Mouse (Mus musculus): Measurements from ENCODE around the gene Slit3.

Gene Slit3

DNA sequence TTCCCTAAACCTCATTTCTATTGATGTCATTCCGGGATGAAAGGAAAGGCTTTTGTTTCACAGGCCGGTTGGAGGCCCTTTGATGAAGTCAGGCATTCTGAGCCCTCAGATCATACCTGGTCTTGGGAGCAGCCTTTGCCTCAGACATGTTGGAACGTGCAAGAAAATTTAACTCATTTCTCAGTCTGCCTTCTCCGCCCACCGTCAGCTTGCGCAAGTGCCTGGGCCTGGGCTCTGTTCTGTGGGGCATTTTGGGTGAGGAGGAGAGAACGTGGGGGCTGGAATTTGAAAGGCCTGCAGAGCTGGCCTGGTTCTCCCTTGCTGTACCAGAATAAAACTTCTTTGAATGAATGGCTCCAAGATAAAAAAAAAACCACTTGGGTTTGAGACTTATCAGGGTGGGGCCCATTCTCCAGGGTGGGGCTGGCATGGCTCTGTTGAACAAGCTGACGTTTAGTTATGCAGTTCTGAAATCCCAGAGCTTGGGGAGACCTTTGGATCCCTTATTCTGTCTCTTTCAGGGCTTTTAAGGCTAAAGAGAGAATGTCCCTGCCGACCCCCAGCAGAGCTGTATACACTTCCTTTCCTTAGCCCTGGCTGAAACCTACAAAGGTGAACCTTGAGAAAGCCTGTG lies 294.9 kb downstream of the Slit3 start:
- no peak for DNase-seq

DNA sequence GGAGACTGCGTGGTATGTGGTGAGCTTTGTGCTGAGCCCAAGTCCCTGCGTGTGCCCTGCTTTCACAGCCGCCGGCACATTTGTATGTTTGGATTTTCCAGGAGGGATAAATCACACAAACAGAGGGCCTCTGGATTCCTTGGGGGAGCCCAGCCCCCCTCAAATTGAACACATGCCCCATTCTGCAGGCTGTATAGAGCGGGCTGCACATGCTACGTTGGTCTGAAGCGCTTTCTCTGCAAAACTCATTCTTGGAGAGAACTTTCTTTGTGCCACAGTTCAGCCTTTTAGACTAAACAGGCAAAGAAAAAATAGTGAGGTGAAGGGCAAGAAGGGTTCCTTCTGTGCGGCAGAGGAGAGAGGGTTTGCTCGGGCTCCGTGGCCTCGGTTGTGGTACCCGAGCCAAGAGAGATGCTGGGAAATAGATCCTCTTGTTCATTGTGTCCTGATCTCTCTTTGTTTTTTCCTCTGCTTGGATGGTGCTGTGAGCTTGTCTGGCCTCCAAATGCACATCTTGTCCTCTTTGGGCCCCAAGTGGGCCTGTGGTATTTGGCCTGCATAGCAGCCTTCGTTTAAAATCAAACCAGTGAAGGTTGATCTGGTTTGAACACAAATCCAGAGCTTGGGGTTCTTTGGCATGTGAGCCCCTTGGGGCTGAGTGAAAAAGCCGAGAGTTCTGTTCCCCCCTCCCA lies 295.5 kb downstream of the Slit3 start:
- peak; percentile 22 for DNase-seq

DNA sequence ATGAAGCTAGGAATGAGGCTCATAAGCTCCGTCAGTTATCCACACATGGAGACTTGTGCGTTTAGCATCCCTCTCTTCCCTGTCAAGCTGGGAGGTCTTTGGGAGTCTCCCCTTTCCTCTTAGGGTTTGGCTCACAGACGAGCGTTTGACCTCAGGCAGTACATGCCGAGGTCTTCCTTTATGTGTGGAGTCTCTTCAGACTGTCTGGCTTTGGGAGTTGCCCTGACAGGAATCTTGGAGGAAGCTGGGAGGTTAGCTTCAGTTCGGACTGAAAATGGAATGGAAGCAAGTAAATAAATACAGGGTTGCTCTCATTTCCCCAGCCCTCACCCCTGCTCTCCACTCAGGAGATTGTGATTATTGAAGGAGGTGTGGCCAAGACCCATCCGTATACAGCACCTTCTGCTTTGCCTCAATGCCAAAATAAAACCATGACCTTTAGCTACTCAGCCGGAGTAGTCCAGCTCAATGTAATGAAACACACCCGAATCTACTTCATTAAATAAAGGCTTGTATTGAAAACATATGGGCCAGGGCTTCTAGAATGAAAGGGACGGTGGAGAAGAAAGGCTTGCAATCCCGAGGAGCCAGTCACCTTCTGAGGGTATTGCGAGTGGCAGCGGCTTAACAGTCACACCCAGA lies 297.0 kb downstream of the Slit3 start:
- no peak for DNase-seq

DNA sequence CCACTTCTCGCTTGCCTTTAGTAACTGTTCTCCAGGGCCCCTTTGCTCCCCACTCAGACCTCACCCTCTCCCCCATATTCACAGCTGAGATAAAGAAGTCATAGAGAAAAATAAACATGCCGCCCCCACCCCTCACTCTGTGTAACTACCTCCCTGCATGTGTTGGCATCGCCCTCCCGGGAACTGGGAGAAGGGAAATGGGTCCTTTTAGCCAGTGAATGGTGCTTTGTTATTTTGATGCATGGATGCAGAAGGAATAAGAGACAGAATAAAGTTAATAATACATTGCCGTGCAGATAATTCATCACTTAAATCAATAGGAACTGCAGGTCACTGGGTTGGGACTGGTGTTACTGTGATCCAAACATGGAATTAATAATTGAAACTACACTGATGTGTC lies 298.0 kb downstream of the Slit3 start:
- DNase-seq, result no peak

DNA sequence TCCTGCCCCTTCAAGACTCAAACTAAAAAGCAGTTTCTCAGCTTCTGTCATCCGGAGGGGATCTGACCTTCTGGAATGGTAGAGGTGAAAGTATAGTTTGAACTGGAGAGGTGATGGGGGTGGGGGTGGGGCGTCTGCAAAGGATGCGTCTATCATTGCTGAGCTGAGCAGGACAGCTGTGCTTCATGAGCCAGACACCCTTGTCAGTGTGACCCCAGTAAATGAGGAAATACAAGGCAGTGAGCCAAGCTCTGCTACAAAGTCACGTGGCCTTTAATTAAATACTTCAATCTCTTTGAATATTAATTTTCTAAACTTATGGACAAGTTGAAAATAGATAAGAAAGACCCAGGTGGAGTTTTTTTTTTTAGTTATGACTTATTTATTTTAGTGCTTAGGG lies 300.7 kb downstream of the Slit3 start:
- no peak for DNase-seq

DNA sequence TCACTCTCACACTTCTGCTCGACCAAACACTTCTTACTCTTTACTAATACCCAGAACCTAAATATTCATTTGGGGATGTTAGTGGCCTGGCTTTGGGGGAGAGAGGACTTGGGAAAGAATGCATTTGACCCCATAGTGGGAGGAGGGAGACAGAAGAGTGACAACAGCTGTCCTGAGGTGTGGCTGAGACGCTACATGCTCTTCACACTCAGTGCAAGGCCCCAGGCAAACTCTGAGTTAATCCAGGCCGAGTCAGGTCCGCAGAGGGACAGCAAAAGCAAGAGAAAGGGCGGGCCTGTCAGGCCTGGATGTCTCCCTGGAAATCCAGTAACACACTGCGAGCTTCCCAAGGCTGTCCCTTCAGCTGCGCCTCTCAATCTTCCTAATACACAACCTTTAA lies 307.0 kb downstream of the Slit3 start:
- no peak for DNase-seq

DNA sequence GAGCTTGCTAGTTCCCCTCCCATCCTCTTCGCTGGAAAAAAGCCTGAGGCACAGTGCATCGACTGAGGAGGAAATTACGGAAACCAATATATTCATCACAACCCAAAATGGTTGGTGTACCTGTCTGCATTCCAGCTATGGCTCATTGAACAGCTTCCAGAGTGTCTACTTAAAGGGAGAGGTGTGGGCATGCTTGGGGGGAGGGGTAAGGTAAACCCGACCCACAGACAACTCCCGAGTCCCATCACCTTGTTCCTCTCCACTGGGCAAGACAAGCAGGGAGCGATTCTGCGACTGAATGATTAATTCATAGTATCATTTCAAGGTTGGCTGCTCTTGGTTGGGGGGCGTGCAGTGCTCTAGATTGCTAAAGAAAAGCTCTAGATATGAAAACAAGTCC lies 310.1 kb downstream of the Slit3 start:
- no peak for DNase-seq

DNA sequence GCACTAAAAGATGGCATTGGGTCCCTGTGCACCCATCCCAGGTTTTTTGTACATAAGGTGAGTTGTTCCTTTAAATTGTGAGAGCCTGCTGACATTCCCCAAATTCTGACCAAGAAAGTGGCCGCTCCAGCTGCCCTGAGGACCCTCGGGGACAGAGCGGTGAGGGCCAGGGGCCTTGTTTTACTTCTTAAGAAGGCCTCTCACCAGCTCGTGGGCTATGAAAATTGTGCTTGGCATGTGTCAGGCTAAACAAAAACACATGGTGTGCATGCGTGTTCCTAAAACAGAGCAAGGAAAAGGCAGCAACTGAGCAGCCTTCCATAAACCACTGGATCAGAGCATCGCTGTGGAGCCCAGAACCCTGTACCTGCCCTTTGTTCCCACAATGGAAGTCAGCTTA lies 316.5 kb downstream of the Slit3 start:
- DNase-seq, result no peak

DNA sequence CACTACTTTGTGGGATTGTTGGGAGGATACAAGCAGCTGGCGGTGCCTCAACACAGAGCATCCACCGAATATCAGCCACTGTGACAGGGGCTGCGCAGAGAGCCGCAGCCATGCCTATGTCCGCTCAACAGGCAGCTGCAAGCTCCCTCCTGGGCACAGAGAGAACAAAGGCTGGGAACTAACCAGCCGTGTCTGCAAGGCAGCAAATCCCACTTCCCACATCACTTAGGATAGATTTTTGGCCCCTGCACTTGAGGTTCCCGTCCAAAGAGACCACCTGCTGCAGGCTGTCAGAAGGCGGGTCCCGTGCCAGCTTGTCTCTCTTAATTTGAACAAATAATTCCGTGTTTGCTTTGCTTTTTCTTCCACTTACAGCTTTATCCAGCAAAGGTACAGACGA lies 319.2 kb downstream of the Slit3 start:
- no peak for DNase-seq

DNA sequence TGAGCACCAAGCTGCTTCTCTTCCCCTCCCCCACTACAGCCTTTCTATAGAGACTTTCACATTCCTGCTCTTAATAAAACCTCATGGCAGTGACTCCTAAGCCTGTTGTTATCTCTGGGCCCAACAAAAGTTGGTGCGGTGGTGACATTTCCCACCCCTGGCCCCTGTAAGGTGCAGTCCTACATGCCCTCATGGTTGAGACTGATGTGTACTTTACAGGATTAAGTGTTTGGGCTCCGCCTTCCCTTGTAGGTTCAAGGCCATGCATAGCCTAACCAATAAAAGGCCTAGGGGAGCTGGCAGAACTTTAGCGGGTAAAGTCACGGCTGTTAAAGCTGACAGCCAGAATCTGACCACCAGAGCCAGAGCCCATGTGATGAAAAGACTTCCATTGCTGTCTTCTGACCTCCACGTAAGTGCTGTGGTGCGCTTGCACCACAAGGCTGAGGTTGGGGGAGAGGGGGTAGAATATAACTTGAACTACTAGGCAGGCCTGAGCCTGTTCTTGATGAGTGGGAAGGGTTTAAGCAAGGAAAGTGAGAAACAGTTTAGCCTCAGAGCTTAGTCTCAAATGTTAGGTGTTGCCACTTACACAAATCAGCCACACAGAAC lies 323.6 kb downstream of the Slit3 start:
- no peak for DNase-seq

DNA sequence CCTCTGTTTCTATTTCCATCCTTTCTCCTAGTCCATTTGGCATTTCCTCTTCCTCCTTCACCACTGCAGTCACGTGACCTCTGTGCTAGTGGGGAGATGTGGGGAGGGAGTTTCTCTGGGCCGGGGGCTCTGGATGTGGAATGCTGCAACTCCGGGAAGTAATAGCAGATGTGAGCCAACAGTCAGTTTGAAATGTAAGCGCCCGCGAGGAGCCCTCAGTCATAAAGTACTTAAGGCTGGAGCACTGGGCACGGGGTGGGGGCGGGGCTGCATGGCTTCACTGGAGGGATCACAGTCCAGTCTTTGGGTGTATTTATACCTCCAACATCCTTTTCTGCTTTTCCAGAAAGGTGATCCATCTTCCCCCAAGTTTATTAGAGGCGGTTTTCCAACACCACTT lies 326.9 kb downstream of the Slit3 start:
- no peak for DNase-seq

DNA sequence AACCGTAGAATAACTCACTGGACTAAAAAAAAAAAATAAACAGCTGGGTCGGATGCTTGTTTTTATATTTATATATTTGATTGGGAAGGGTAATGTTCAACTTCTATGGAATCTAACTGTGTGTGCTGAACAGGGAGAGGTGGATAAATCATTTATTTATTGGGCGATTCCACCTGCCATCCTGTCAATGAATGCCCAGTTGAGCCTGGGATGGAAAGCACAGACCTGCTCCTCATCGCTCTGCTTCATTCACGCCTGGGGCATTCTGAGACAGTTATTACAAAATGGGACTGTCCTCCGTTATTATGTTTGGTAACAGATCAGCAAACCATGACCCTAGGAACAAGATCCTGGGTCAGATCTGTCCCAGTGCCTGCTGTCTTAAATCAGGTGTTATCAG lies 328.2 kb downstream of the Slit3 start:
- no peak for DNase-seq

DNA sequence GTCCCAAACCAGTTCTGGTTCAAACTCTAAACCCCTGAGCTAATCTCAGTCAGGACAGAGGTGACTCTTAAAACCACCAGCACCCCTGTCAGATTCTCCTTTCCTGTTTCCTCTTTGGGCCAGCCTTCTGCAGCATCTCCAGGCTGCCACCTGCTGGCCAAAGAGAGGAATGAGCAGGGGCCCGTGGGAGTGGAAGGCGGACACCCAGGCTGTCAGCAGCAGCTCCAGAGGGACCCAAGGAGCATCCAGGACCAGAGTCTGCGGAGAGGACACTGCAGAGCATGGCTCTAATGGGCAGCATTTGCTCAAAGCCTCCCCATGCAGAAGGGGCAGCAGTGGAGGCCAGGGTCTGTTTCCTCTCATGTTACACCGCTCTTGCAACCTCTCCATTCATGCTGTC lies 330.6 kb downstream of the Slit3 start:
- DNase-seq, result peak; percentile 51

DNA sequence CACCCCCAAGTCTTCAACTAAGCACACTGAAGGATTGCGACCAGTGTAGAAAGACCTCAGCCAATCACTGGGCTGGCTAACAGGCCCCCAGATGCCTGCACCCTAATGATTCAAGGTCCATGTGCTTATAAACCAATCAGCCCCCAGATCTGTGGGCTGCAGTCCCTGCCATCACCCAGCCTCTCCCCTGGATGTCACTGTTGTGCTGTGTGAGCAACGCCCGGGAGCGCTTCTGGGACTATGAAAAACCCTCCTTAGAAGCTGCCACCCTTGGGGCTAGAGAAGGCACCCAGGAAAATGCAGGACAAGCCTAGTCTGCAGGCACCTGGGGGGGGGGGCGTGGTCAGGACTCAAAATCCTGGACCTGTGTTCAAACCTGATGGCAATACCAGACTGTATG lies 331.4 kb downstream of the Slit3 start:
- DNase-seq, result no peak

DNA sequence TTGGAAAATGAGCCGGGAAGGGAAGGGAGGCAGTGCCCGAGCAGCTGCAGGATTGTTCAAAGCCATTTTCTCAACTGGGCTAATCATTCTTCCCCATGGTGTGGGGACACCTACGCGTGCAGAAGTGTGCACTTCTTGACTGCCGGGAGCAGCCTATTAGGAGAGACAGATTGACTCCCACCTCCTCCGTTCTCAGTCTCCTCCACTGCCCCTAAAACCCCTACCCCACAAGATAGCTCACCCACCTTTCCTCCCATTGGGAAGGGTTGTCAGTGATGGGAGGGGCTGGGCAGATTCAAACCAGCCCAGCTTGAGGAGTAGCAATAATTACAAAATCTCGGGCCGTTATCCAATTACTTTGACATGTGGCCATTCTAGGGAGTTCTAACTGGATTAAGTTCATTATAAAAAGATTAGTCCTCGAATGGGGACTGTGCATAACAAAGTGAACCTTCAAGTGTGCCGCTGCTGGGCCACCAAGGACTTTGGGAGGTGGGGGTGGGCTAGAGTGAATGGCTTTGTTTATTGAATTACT lies 333.2 kb downstream of the Slit3 start:
- no peak for DNase-seq

DNA sequence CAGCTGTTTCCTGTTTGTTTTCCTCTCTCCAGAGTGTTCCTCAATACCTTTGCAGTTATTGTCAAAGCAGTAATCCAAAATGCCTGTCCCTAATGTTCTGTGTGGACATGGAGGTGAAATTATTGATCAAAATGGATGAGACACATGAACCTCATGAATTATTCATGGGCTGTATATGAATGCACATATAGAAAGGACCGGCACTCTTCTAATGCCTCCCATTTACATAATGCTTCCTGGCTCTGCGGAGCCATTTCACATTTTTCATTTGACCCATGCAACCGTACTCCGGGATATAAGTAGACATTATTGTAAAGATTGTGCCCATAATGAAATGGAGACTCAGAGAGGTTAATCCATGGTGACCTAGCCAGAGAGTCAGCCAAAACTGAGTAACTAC lies 333.8 kb downstream of the Slit3 start:
- DNase-seq, result no peak

DNA sequence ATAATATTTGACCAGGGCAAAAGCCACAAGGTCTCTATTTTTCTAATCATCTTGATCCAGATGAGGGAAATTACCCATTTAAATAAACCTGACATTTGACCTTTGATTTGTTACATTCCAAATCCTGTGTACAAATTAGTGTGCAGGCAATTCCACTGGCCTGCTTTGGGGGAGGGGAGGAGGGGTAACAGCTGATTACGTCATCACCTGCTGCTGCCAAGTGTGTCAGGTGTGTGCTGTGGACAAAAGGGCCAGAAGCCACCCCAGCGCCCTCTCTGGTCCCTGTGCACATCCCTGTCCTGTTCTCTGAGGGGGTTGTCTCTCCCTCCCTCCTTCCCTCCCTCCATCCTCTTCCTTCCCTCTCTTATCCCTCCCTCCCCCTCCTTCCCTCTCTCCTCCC lies 337.0 kb downstream of the Slit3 start:
- DNase-seq, result no peak

DNA sequence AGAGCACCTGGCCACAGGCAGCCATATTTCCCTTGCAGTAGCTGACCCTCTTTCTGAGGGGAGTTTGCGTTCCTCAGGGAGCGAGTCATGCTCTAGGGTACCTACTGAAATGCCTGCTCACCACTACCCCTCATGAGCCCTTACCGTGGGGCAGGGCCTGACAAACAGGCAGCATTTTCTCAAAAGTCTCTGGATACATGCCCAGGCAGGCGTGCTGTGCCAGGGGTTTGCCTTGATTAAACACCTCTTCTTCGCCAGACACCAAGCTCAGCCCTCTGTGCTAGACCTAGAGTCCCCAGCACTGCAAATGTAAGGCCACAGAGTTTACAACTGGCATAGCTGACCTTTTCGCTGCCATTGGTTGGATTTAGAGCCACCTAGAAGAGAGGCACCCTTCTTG lies 345.7 kb downstream of the Slit3 start:
- DNase-seq, result no peak

DNA sequence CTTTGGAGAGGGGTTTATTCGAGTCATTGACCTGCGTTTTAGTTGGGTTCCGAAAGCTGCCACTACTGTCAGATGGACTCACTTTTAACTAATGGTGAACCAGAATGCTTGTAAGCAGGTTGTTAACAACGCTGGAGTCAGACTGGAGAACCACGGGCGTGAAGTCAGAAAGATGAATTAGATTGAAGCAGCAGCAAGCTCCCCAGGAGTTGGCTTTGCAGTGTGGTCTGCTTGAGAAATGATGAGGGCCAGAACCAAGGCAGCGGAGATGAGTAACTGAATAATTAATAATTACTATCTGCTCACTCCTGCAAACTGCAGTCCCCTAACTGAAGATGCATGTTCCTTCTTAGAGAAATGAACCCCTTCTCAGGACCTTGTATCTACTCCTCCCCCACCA lies 347.8 kb downstream of the Slit3 start:
- DNase-seq, result no peak

DNA sequence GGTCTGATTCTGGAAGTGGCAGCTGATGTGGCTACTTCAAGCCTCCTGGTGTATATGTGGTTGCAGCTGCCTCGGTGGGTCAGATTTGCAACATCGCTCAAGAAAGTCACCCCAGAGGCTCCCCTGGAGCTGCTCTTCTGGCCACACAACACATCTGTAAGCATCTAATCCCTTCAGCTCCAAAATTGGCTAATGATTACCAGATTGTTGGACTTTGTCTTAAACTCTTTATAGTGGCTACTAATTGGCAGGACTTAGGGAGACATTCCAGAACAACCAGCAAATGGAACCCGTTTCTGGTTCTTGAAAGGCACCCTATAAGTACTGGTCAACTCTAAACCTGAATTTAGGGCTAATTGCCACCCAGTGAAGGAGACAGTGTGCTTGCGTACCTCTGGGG lies 348.9 kb downstream of the Slit3 start:
- no peak for DNase-seq

DNA sequence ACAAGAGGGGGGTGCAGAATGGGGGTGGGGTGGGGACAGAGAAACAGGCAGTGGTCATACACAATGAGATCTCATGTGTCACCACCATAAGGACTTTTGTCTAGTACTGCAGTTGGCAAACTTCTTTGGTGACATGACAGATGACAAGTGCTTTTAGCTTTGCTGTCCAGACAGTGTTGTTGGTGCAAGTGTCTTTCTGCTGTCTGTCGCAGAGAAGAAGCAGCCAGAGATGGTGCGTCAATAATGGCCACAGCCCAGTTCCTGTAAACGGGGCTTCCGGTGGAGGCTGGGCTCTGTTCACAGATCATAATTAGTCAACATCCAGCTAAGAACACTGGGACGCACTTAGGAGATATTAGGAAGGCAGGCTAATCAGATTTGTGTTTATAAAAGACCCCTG lies 349.8 kb downstream of the Slit3 start:
- no peak for DNase-seq

DNA sequence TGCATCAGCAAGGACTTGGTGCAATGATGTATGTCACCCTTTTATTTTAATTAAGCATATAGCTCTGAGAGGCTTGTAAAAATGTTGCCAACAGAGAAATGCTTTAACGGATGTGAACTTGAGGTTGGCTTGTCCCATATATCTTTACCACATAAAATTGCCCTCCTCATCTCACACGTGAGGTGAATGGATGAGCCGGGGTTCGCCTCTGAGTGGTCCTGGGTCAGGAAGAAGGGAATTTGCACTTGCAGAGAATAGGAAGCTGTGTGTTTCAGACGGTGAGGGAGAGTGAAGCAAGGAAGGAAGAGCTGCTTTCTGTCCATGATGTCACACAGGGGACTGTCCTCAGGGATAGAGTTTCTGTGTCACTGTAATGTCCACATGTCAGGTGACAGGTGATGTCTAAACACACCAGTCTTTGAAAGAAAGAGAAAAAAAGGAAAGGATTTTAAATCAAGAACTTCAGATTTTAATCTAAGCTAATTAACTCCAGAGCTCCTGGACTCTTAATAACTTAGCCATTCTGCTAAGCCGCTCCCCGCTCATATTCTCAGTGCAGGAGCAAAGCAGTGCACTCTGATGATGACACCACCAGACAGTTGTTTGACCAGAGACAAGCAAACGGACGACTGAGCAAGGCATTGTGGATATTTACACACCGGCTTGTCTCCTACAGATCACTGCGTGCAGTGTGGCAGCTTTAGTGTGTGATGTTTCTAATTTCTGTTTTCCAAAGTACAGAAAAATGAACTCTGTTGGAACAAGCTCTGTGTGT lies 352.0 kb downstream of the Slit3 start:
- no peak for DNase-seq

DNA sequence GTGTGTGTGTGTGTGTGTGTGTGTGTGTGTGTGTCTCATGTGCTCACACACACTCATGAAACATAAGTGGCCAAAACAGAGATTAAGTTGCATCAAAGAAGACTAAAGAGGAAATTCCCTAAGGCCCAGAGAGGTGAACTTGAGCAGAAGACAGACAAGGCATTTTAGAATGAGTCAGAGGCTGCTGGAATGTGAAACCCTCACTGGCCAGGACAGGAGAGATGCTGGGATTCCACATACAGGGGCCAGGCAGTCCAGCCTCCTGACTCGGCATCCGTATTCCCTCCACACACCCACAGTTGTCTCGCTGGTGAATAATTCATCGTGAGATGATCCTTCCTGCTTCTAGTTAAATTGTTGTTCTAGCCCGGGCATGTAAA lies 352.6 kb downstream of the Slit3 start:
- DNase-seq, result no peak
